Mouse (Mus musculus) intestine, embryonic 14.5 days (tissue): Measurements from ENCODE around the gene Gm17662. TPM values are rescaled to one million over a fixed set of nuclear protein-coding genes. Genes with fewer than 3 reads are reported as not detected.

ENCODE experiments used
- ATAC-seq: fragments of 200-750 bp; cut with Nextera tagmentation; replicated peaks from 2 replicates; pipeline ENCODE4 v1.8.0; 2017; ENCODE audit warnings: low read depth, moderate number of reproducible peaks, moderate TSS enrichment, moderate library complexity; ENCODE audit not compliant: low FRiP score, low TSS enrichment
- DNase-seq: peaks from one replicate; pipeline ENCODE4 v3.0.0-alpha.2; 2018; ENCODE audit warnings: low spot score
- H3K27ac ChIP-seq: fragments of 300-500 bp; sonication (generic); 2 replicates; pipeline ENCODE4 v1.5.1; 2014; ENCODE audit warnings: low read depth, mild to moderate bottlenecking, control low read depth
- H3K27me3 ChIP-seq: fragments of 300-500 bp; sonication (generic); replicated peaks from 2 replicates; pipeline ENCODE4 v1.6.1; 2014; ENCODE audit warnings: low read length, control low read depth; ENCODE audit not compliant: control insufficient read depth, insufficient read depth
- H3K36me3 ChIP-seq: fragments of 300-500 bp; sonication (generic); 2 replicates; pipeline ENCODE4 v1.6.1; 2014; ENCODE audit warnings: low read length, control low read depth; ENCODE audit not compliant: control insufficient read depth, insufficient read depth
- H3K4me1 ChIP-seq: fragments of 300-500 bp; sonication (generic); replicated peaks from 2 replicates; pipeline ENCODE4 v1.6.1; 2014; ENCODE audit warnings: low read length, control low read depth, mixed read lengths; ENCODE audit not compliant: control insufficient read depth, insufficient read depth
- H3K4me2 ChIP-seq: fragments of 300-500 bp; sonication (generic); 2 replicates; pipeline ENCODE4 v1.6.1; 2014; ENCODE audit warnings: low read length
- H3K4me3 ChIP-seq: fragments of 300-500 bp; sonication (generic); 2 replicates; pipeline ENCODE4 v1.5.1; 2014; ENCODE audit warnings: low read depth, low read length, control low read depth, mixed read lengths
- H3K9ac ChIP-seq: fragments of 300-500 bp; sonication (generic); 2 replicates; pipeline ENCODE4 v1.6.1; 2014; ENCODE audit warnings: mild to moderate bottlenecking, low read length
- H3K9me3 ChIP-seq: fragments of 300-500 bp; sonication (generic); 2 replicates; pipeline ENCODE4 v1.6.1; 2016; ENCODE audit warnings: low read length, control low read depth; ENCODE audit not compliant: control insufficient read depth
- WGBS: fragments of 180-500 bp; shearing (Covaris S2); extraction: QIAGEN DNeasy Blood & Tissue Kit; methylation state at CpG from one replicate; pipeline ENCODE4 v1.1.7; 2014; 5-methylcytosine and 5-hydroxymethylcytosine counted together
- polyA plus RNA-seq: library from polyadenylated mRNA; unstranded; fragments of >200 nt; fragmentation: Nextera tagmentation; extraction: Ambion mirVana; gene quantifications from 2 replicates; pipeline ENCODE4 v1.2.1, GENCODE M21; 2014

Gene Gm17662
- polyA plus RNA-seq, 1 experiment from 2014 or later: not detected

DNA sequence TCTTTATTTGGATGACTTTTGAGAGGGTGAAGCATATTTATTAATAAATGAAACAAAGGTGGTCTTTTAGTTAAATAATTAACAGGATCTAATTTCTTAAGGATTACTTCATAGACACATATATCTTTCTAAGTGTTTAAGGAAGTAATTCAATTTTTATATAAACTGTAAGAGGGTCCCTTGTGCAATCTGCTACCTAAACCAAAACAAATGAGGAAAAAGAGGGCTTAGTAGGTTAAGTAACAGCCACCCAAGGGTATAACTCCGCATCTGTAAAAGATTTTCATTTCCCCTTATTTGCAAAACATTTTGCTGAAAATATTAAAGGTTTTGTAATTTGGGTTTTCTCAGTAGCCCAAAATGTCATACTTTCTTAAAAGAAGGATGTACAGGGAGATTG lies 7.3 kb downstream of the Gm17662 start:
- DNase-seq: no peak
- Histone ChIP-seq H3K4me2 (no peak overlapping the region), H3K9me3 (no peaks in the 10 kb centered on the region), H3K27ac (no peak overlapping the region), H3K36me3 (no peaks in the 10 kb centered on the region), H3K4me3 (no peak overlapping the region), H3K27me3 (no peaks in the 10 kb centered on the region), H3K4me1 (no peaks in the 10 kb centered on the region), H3K9ac (no peak overlapping the region)
- ATAC-seq: no peak
- 72% methylated on average over 1 of the region's 1 CpGs for WGBS

DNA sequence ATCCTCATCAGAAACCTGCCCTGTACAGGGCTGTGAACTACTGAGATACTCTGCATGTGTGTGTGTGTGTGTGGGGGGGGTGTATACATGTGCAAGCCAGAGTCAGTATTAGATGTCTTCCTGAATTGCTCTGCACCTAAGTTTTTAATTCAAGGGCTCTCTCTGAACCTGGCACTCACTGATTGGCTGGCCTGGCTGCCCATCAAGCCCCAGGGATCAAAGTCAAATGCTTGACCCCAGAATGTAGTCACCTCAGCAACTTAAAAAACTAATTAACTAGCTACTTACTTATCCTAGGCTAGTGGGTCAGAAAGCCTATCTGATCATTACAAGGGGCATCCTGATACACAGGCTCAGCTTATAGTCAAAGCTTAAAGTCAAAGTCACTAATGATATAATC lies 12.5 kb downstream of the Gm17662 start:
- Histone ChIP-seq H3K27ac (no peak overlapping the region), H3K36me3 (no peaks in the 10 kb centered on the region), H3K4me2 (no peak overlapping the region), H3K9ac (no peak overlapping the region), H3K9me3 (no peaks in the 10 kb centered on the region), H3K4me1 (no peaks in the 10 kb centered on the region), H3K4me3 (no peak overlapping the region), H3K27me3 (no peaks in the 10 kb centered on the region)
- no peak for ATAC-seq
- no peak for DNase-seq

DNA sequence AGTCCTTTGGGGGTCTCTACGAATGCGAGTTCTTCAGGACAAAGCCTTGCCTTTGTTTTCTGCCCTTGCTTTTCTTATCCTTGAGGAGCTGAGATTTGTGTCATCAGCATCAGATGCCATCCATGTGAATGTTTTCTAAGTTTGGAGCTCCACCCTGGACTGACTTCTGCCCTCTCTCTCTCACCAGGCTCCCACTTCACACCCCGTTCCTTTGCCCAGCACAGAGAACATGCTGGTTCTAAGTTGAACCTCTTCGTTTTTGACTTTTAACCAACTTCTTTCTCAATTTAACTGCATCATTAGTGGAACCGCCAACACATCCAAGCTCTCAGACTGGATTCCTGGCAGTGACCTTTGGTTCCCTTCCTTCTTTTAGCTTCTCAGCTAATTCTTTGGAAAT lies 13.1 kb downstream of the Gm17662 start:
- Histone ChIP-seq H3K27me3 (no peaks in the 10 kb centered on the region), H3K4me1 (no peaks in the 10 kb centered on the region), H3K9me3 (no peaks in the 10 kb centered on the region), H3K4me3 (no peak overlapping the region), H3K9ac (no peak overlapping the region), H3K27ac (no peak overlapping the region), H3K4me2 (no peak overlapping the region), H3K36me3 (no peaks in the 10 kb centered on the region)
- ATAC-seq: no peak
- 86% methylated on average over 5 of the region's 5 CpGs for WGBS
- no peak for DNase-seq

DNA sequence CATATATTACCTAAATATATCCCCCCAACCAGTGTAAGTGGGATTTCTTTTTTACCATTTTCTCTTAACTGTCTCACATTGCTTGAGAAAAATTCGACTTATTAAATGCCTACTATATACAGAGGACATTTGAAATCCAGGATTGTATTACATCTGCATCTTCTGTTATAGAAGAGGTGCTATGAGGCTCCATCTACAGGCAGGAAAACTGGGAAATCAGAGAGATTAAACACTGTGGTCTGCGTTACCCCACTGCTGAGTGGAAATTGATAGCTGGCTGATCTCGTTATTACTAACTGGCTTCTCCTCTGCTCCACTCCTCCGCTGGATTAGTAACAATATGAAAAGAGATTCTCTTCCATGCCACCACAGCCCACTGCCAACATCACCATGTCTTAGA lies 18.7 kb downstream of the Gm17662 start:
- WGBS: 79% methylated on average over 4 of the region's 4 CpGs
- no peaks in the 10 kb centered on the region for H3K4me1 ChIP-seq
- H3K27ac ChIP-seq: no peak overlapping the region
- no peak overlapping the region for H3K4me3 ChIP-seq
- no peak overlapping the region for H3K4me2 ChIP-seq
- no peaks in the 10 kb centered on the region for H3K36me3 ChIP-seq
- H3K9me3 ChIP-seq: no peaks in the 10 kb centered on the region
- H3K27me3 ChIP-seq: no peaks in the 10 kb centered on the region
- ATAC-seq (no peak), DNase-seq (no peak)
- H3K9ac ChIP-seq: no peak overlapping the region

DNA sequence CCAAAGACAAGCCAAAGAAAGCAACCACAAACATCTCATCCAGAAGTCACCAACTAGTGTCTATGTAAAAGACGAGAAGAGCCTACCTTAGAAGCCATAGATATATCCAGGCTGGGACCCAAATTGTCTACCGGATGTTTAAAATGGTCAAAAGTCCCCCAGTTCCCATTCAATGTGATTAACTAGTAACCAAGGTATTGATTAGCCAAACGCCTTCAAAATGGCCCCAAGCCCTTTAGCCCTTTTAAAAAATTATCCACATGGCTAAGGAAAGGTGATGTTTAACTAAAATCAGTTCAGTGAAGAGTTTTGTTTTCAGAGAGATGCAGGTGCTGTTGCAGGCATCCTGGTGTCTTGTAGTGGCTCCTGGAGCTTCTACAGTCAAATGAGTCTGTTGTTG lies 19.2 kb downstream of the Gm17662 start, which contains the start of gene C8a:
Gene C8a (minus strand): TSS at position 76 of the 400 bp plus-strand sequence.
- no peak for DNase-seq
- H3K4me2 ChIP-seq: no peak within 1 kb of the TSS
- H3K9ac ChIP-seq: no peak within 1 kb of the TSS
- no peaks in the 10 kb centered on the region for H3K36me3 ChIP-seq
- H3K27ac ChIP-seq: no peak within 1 kb of the TSS
- ATAC-seq: no peak
- no peak within 1 kb of the TSS for H3K4me3 ChIP-seq
- H3K27me3 ChIP-seq: no peaks in the 10 kb centered on the region
- WGBS: 74% methylated on average over 3 of the region's 3 CpGs
- H3K4me1 ChIP-seq: no peaks in the 10 kb centered on the region
- H3K9me3 ChIP-seq: no peaks in the 10 kb centered on the region

DNA sequence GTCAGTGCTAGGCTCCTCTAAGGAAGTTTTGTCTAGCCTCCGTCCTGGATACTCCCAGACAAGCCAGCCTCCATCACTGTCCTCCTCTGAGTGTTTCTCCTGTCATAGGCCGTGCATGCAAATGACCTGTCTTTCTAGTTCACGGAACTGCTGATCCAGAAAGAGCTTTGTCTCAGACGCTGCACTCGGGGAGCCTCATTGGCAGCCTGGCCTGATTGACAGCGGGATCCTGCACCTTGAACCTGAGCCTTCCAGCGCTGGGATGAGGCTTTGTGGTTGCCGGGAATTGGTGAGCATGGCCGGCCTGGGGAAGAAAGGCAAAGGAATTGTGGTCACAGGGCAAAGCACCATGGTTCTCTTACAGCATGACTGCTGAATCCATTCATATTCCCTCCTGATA lies 30.4 kb downstream of the Gm17662 start:
- no peak for ATAC-seq
- Histone ChIP-seq H3K36me3 (no peaks in the 10 kb centered on the region), H3K9ac (no peak overlapping the region), H3K9me3 (no peaks in the 10 kb centered on the region), H3K4me1 (no peaks in the 10 kb centered on the region), H3K4me2 (no peak overlapping the region), H3K27ac (no peak overlapping the region), H3K27me3 (no peaks in the 10 kb centered on the region), H3K4me3 (no peak overlapping the region)
- no peak for DNase-seq
- WGBS: 76% methylated on average over 9 of the region's 9 CpGs

DNA sequence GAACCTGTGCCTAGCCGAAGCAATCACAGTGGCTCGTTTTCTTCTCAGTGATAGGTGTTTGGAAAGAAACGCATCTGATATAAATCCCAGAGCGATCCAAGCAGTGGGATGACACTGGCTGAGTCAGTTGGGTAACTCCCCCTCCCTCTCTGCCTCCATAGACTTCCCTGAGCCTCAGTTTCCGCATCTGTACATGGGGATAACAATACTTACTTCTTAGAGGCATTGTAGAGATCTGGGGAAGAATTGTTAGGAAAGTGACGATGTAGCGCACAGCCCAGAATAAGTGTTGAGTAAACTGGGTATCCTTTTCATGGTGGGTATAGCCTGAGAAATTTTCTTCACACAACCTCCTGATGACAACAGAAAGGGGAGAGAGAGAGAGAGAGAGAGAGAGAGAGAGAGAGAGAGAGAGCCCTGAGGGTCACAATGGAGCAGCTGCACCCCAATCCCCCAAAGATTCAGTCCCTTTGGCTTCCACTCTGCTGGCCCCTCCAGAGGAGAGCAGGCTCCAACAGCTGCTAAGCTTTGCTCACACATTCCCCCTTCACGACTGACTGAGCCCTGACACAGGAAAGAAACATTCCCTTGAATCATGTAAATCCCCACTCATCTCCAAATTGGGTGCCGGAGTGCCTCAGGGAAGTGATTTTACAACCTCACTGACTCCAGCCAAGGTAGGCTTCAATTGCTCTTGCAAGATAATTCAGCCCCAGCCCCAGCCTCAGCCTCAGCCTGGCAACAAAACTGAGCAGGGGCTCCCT lies 31.6 kb downstream of the Gm17662 start:
- DNase-seq (no peak), ATAC-seq (no peak)
- H3K4me2 ChIP-seq: no peak overlapping the region
- no peaks in the 10 kb centered on the region for H3K9me3 ChIP-seq
- H3K4me3 ChIP-seq: no peak overlapping the region
- H3K36me3 ChIP-seq: no peaks in the 10 kb centered on the region
- no peaks in the 10 kb centered on the region for H3K27me3 ChIP-seq
- H3K27ac ChIP-seq: no peak overlapping the region
- WGBS: 71% methylated on average over 9 of the region's 9 CpGs
- no peaks in the 10 kb centered on the region for H3K4me1 ChIP-seq
- H3K9ac ChIP-seq: no peak overlapping the region

DNA sequence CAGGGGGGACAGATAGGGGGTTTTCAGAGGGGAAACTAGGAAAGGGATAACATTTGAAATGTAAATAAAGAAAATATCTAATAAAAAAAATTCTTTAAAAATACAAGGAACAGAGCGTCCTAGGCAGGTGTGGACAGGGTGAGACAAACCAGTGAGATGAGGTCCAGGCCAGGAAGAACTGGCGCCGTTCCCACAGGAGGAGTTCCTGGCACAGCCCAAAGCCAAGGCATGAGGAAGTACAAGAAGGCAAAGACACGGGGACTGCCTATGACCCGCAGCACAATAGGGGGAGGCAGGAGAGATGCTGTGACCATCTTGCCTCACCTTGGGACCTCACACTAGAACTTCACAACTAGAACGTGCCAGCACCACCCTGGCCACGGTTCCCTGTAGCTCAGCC lies 34.6 kb downstream of the Gm17662 start:
- ATAC-seq: no peak
- H3K27me3 ChIP-seq: no peaks in the 10 kb centered on the region
- H3K36me3 ChIP-seq: no peaks in the 10 kb centered on the region
- no peak overlapping the region for H3K27ac ChIP-seq
- H3K4me2 ChIP-seq: no peak overlapping the region
- 76% methylated on average over 7 of the region's 7 CpGs for WGBS
- no peak overlapping the region for H3K4me3 ChIP-seq
- no peaks in the 10 kb centered on the region for H3K4me1 ChIP-seq
- no peak for DNase-seq
- no peak overlapping the region for H3K9ac ChIP-seq
- H3K9me3 ChIP-seq: no peaks in the 10 kb centered on the region

DNA sequence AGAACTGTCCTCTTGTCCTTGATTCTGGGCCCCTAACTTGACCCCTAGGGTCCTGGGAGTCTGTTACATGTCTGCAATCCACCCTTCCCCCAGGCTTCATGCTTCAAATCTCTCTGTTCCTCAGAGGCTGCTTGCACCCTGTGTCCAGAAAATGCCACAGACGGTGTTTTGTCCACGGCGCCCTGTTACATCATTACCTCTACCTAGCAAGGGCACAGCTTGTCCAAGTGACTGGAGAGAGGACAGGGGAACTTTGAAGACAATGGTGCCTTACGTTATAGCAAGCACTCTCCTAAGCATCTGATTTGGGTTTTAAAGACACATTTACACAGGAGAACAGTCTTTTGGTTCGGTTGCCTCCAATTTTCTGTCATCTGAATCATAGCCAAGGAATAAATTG lies 36.5 kb downstream of the Gm17662 start:
- DNase-seq: no peak
- Histone ChIP-seq H3K27me3 (no peaks in the 10 kb centered on the region), H3K4me2 (no peak overlapping the region), H3K4me3 (no peak overlapping the region), H3K27ac (no peak overlapping the region), H3K9ac (no peak overlapping the region), H3K4me1 (no peaks in the 10 kb centered on the region), H3K36me3 (no peaks in the 10 kb centered on the region), H3K9me3 (no peaks in the 10 kb centered on the region)
- ATAC-seq: no peak
- 85% methylated on average over 5 of the region's 5 CpGs for WGBS
